Mouse (Mus musculus) cerebellum, adult 2 months (tissue): Measurements from ENCODE around the gene Ky.

ENCODE experiments used
- CTCF ChIP-seq: fragments of 200-500 bp; IDR thresholded peaks from 2 replicates; pipeline ENCODE4 v1.5.1; 2011; ENCODE audit warnings: low read depth, mild to moderate bottlenecking, control low read depth, low read length, moderate library complexity, borderline replicate concordance; ENCODE audit not compliant: insufficient read depth
- POLR2A ChIP-seq: fragments of 200-500 bp; IDR thresholded peaks from 2 replicates; pipeline ENCODE4 v1.6.1; 2011; ENCODE audit warnings: low read length, control low read depth, borderline replicate concordance; ENCODE audit not compliant: insufficient read depth

- TF ChIP-seq POLR2A (no peak), CTCF (no peak)
Measured at GRCm38 (mm10) chr9:102549211-102549610, 43.7 kb downstream of the Ky start.
